Mouse (Mus musculus) macrophage (primary cell): ENCODE data around the gene Eif3k. TPM values are rescaled to one million over a fixed set of nuclear protein-coding genes. Genes with fewer than 3 reads are reported as not detected.
A peak's percentile ranks its signal among the peaks of the same experiment; 100 is the strongest.
"Not testable (repeated sequence)": the region's sequence is repeated elsewhere in the genome, so short reads cannot be mapped to it uniquely, and the experiment has no call there.

Experiments used
- H3K27ac ChIP-seq: fragments of 350-480 bp; formaldehyde crosslinking; 2 replicates; pipeline ENCODE4 v1.9.0; 2021
- H3K36me3 ChIP-seq: fragments of 350-480 bp; formaldehyde crosslinking; 2 replicates; pipeline ENCODE4 v1.9.0; 2021; ENCODE audit errors: inconsistent target
- H3K4me3 ChIP-seq: fragments of 350-480 bp; formaldehyde crosslinking; 2 replicates; pipeline ENCODE4 v1.9.0; 2021; ENCODE audit errors: inconsistent target
- H3K79me2 ChIP-seq: fragments of 350-480 bp; formaldehyde crosslinking; 2 replicates; pipeline ENCODE4 v1.9.0; 2021; ENCODE audit errors: inconsistent target
- WGBS: methylation state at CpG from one replicate; pipeline ENCODE4 v1.1.7; 2026; ENCODE audit warnings: inconsistent platforms; ENCODE audit not compliant: missing documents; 5-methylcytosine and 5-hydroxymethylcytosine counted together
- polyA plus RNA-seq: library from polyadenylated mRNA; stranded (reverse); fragments of 250-400 nt; gene quantifications from 3 replicates; pipeline ENCODE4 v1.2.4, GENCODE M21; 2018; ENCODE audit warnings: inconsistent platforms

Eif3k gene
- polyA plus RNA-seq, 1 experiment from 2014 or later, result 201 TPM

- H3K4me3 ChIP-seq, result no peak overlapping the region
- 86% methylated on average over 4 of the region's 6 CpGs for WGBS
- peaks cover 36% of the 10 kb centered on the region for H3K36me3 ChIP-seq
- H3K27ac ChIP-seq, result no peak overlapping the region
- H3K79me2 ChIP-seq, result no peaks in the 10 kb centered on the region
Observed at GRCm38 (mm10) chr7:28971770-28972269, 9.8 kb downstream of the Eif3k start.

GRCm38 (mm10) chr7:28971029-28971428 is 10.6 kb downstream of the Eif3k start:
- H3K4me3 ChIP-seq, result no peak overlapping the region
- 47% methylated on average over 6 of the region's 7 CpGs for WGBS
- H3K27ac ChIP-seq, result no peak overlapping the region
- peaks cover 28% of the 10 kb centered on the region for H3K36me3 ChIP-seq
- H3K79me2 ChIP-seq, result no peaks in the 10 kb centered on the region

GRCm38 (mm10) chr7:28969672-28970394 is 11.8 kb downstream of the Eif3k start:
- Histone ChIP-seq H3K27ac (no peak overlapping the region), H3K36me3 (peaks cover 26% of the 10 kb centered on the region), H3K4me3 (no peak overlapping the region), H3K79me2 (no peaks in the 10 kb centered on the region)
- 98% methylated on average over 12 of the region's 12 CpGs for WGBS

- H3K4me3 ChIP-seq, result no peak overlapping the region
- H3K36me3 ChIP-seq, result peaks cover 20% of the 10 kb centered on the region
- no peak overlapping the region for H3K27ac ChIP-seq
- WGBS, result 100% methylated on average over 1 of the region's 1 CpGs
- no peaks in the 10 kb centered on the region for H3K79me2 ChIP-seq
Observed at GRCm38 (mm10) chr7:28969271-28969670, 12.4 kb downstream of the Eif3k start.

- not testable (repeated sequence) for H3K27ac ChIP-seq, H3K4me3 ChIP-seq, H3K79me2 ChIP-seq, H3K36me3 ChIP-seq
- WGBS, result 95% methylated on average over 7 of the region's 8 CpGs
Observed at GRCm38 (mm10) chr7:28968120-28968519, 13.5 kb downstream of the Eif3k start.

- Histone ChIP-seq H3K4me3 (no peak overlapping the region), H3K79me2 (peaks cover under 1% of the 10 kb centered on the region; the same call in 1 of the 2 replicates), H3K36me3 (peaks cover 9% of the 10 kb centered on the region; the same call in 1 of the 2 replicates), H3K27ac (no peak overlapping the region)
- 94% methylated on average over 4 of the region's 4 CpGs for WGBS
Observed at GRCm38 (mm10) chr7:28966751-28967505, 14.7 kb downstream of the Eif3k start.

- Histone ChIP-seq H3K4me3 (no peak overlapping the region), H3K79me2 (peaks cover 8% of the 10 kb centered on the region), H3K27ac (no peak overlapping the region), H3K36me3 (peaks cover 4% of the 10 kb centered on the region; the same call in 1 of the 2 replicates)
- WGBS, result 92% methylated on average over 4 of the region's 5 CpGs
Observed at GRCm38 (mm10) chr7:28966181-28966580, 15.5 kb downstream of the Eif3k start.

- WGBS, result 97% methylated on average over 5 of the region's 5 CpGs
- peaks cover 15% of the 10 kb centered on the region for H3K79me2 ChIP-seq
- H3K36me3 ChIP-seq, result no peaks in the 10 kb centered on the region
- no peak overlapping the region for H3K27ac ChIP-seq
- H3K4me3 ChIP-seq, result no peak overlapping the region
Observed at GRCm38 (mm10) chr7:28965346-28965840, 16.3 kb downstream of the Eif3k start.

- H3K79me2 ChIP-seq, result peaks cover 35% of the 10 kb centered on the region
- 98% methylated on average over 3 of the region's 3 CpGs for WGBS
- no peak overlapping the region for H3K27ac ChIP-seq
- H3K4me3 ChIP-seq, result no peak overlapping the region
- no peaks in the 10 kb centered on the region for H3K36me3 ChIP-seq
Observed at GRCm38 (mm10) chr7:28963399-28963923, 18.2 kb downstream of the Eif3k start.

GRCm38 (mm10) chr7:28961927-28962670 is 19.6 kb downstream of the Eif3k start, which contains the start of gene Actn4:
Actn4 (minus strand) TSS chr7:28962340.
- Histone ChIP-seq H3K79me2 (peaks cover 48% of the 10 kb centered on the region), H3K4me3 (peak within 1 kb of the TSS; percentile 93), H3K27ac (peak within 1 kb of the TSS; percentile 46), H3K36me3 (no peaks in the 10 kb centered on the region)
- under 1% methylated on average over 72 of the region's 76 CpGs for WGBS

- Histone ChIP-seq H3K79me2 (peaks cover 54% of the 10 kb centered on the region), H3K36me3 (no peaks in the 10 kb centered on the region), H3K4me3 (peak overlapping the region; percentile 93), H3K27ac (peak overlapping the region; percentile 46)
- WGBS, result 1% methylated on average over 7 of the region's 7 CpGs
Observed at GRCm38 (mm10) chr7:28961584-28961926, 20.1 kb downstream of the Eif3k start.

GRCm38 (mm10) chr7:28960354-28961046 is 21.2 kb downstream of the Eif3k start:
- no peak overlapping the region for H3K27ac ChIP-seq
- H3K36me3 ChIP-seq, result no peaks in the 10 kb centered on the region
- WGBS, result 49% methylated on average over 9 of the region's 9 CpGs
- peaks cover 64% of the 10 kb centered on the region for H3K79me2 ChIP-seq
- peak overlapping the region; percentile 93 for H3K4me3 ChIP-seq

- Histone ChIP-seq H3K36me3 (no peaks in the 10 kb centered on the region), H3K79me2 (peaks cover 74% of the 10 kb centered on the region), H3K27ac (no peak overlapping the region), H3K4me3 (peak overlapping the region; percentile 93; the same call in 1 of the 2 replicates)
- 38% methylated on average over 6 of the region's 6 CpGs for WGBS
Observed at GRCm38 (mm10) chr7:28959505-28960045, 22.1 kb downstream of the Eif3k start.
